Mouse (Mus musculus): Measurements from ENCODE around the gene Amhr2. TPM values are rescaled to one million over a fixed set of nuclear protein-coding genes. Genes with fewer than 3 reads are reported as not detected.

Amhr2 gene
- polyA plus RNA-seq, 1 experiment = 0.07 TPM

DNA sequence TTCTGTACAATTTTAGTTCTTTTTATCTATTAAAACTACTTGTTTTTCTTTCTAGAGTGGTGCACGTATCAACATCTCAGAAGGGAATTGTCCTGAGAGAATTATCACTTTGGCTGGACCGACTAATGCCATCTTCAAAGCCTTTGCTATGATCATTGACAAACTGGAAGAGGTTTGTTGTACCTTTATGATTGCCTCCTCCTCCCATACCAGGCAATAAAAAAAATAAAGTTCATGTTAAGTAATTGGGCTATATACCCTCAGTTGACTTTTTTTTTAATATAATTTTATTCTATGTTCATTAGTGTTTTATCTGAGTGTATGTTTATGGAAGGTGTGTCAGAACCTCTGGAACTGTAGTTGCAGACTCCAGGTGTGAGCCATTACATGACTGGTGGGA is 29.4 kb downstream of the Amhr2 start:
- H3K79me2 ChIP-seq (ENCODE audit: control insufficient read depth, insufficient read depth) = peaks cover 91% of the 10 kb centered on the region
- peaks cover 78% of the 10 kb centered on the region for H3K79me3 ChIP-seq (ENCODE audit: low read depth)
- no peaks in the 10 kb centered on the region for H3K27me3 ChIP-seq (ENCODE audit: control insufficient read depth, insufficient read depth, insufficient read length)
- no peak overlapping the region for H3K4me3 ChIP-seq (ENCODE audit: insufficient read depth, poor library complexity, severe bottlenecking)
- no peak overlapping the region for H3ac ChIP-seq (ENCODE audit: control insufficient read depth, insufficient read length, low read depth)
- H3K36me3 ChIP-seq (ENCODE audit: control insufficient read depth, insufficient read depth) = peaks cover 79% of the 10 kb centered on the region
- TF ChIP-seq USF1 (IDR thresholded peaks at IDR 0.05; ENCODE audit: low read depth) = no peak
- TF ChIP-seq CTCF (IDR thresholded peaks at IDR 0.05; ENCODE audit: control insufficient read depth, insufficient read depth, insufficient read length) = no peak
- TF ChIP-seq CEBPB (IDR thresholded peaks at IDR 0.05; ENCODE audit: low read depth) = no peak
- no peak for TF ChIP-seq MAX (IDR thresholded peaks at IDR 0.05)
- no peak for TF ChIP-seq MYOG (IDR thresholded peaks at IDR 0.05; ENCODE audit: control insufficient read depth, extremely low read depth, insufficient read length)
- TF ChIP-seq FOSL1 (IDR thresholded peaks at IDR 0.05; ENCODE audit: insufficient read depth, low read length, poor library complexity, severe bottlenecking) = no peak
- TF ChIP-seq MYOD1 (IDR thresholded peaks at IDR 0.05; ENCODE audit: control insufficient read depth, insufficient read length, low read depth) = no peak

DNA sequence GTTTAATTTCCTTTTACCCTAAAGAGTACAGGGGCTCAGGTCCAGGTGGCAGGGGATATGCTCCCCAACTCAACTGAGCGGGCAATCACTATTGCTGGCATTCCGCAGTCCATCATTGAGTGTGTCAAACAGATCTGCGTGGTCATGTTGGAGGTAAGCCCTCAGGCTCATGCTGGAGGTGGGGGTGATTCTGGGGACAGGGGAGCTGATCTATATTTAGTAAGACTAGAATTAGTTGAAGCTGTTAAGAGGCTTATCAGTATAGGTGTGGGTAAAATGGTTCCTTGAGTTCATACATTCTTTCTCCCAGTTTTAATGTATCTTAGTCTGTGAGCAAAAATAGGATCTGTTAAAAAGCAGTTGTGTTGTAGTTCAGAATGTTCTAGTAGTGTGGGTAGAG is 38.0 kb downstream of the Amhr2 start:
- peaks cover 69% of the 10 kb centered on the region for H3K79me3 ChIP-seq (ENCODE audit: low read depth)
- TF ChIP-seq MAX (IDR thresholded peaks at IDR 0.05) (no peak), USF1 (IDR thresholded peaks at IDR 0.05; ENCODE audit: low read depth) (no peak), MYOD1 (IDR thresholded peaks at IDR 0.05; ENCODE audit: control insufficient read depth, insufficient read length, low read depth) (no peak), CEBPB (IDR thresholded peaks at IDR 0.05; ENCODE audit: low read depth) (no peak), MYOG (IDR thresholded peaks at IDR 0.05; ENCODE audit: control insufficient read depth, extremely low read depth, insufficient read length) (no peak), CTCF (IDR thresholded peaks at IDR 0.05; ENCODE audit: control insufficient read depth, insufficient read depth, insufficient read length) (no peak), FOSL1 (IDR thresholded peaks at IDR 0.05; ENCODE audit: insufficient read depth, low read length, poor library complexity, severe bottlenecking) (no peak)
- no peak overlapping the region for H3K4me3 ChIP-seq (ENCODE audit: insufficient read depth, poor library complexity, severe bottlenecking)
- no peaks in the 10 kb centered on the region for H3K27me3 ChIP-seq (ENCODE audit: control insufficient read depth, insufficient read depth, insufficient read length)
- peaks cover 97% of the 10 kb centered on the region for H3K36me3 ChIP-seq (ENCODE audit: control insufficient read depth, insufficient read depth)
- no peak overlapping the region for H3ac ChIP-seq (ENCODE audit: control insufficient read depth, insufficient read length, low read depth)
- peaks cover 99% of the 10 kb centered on the region for H3K79me2 ChIP-seq (ENCODE audit: control insufficient read depth, insufficient read depth)

DNA sequence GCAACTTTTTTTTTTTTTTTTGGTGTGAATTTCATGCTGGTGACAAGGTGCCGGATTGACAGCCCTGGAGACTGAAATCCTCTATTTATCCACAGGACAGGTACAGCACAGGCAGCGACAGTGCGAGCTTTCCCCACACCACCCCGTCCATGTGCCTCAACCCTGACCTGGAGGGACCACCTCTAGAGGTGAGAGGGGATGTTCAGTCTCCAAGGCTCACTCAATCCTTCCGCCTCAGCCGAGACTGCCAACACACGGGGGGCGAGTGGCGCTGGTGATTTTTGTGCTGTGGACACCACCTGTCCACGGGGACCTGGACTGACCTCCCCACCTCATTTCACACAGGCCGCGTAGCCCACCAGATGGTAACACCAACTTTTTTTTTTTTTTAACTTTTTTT is 40.7 kb downstream of the Amhr2 start:
- H3K36me3 ChIP-seq (ENCODE audit: control insufficient read depth, insufficient read depth) = peaks cover 99% of the 10 kb centered on the region

DNA sequence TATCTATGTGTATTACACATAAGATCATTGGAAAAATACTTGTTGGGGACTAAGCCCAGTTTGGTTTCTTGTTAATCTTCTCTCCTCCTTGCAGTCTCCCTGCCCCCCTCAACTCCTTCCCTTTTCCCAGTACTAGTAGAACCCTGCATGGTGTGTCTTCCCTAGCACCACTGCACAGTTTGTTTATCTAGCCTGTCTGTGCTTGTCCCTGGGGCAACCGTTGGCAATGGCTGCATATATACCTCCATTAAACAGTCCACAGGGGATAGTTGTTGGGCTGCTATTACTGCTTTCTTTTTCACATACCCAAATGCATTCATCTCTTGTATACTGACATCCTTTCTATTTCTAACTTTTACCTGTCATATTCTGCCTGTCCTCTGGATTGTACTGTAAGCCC is 42.5 kb downstream of the Amhr2 start:
- no peak for TF ChIP-seq MYOD1 (IDR thresholded peaks at IDR 0.05; ENCODE audit: control insufficient read depth, insufficient read length, low read depth)
- TF ChIP-seq CTCF (IDR thresholded peaks at IDR 0.05; ENCODE audit: control insufficient read depth, insufficient read depth, insufficient read length) = no peak
- no peak for TF ChIP-seq MAX (IDR thresholded peaks at IDR 0.05)
- TF ChIP-seq FOSL1 (IDR thresholded peaks at IDR 0.05; ENCODE audit: insufficient read depth, low read length, poor library complexity, severe bottlenecking) = no peak
- TF ChIP-seq CEBPB (IDR thresholded peaks at IDR 0.05; ENCODE audit: low read depth) = no peak
- no peak for TF ChIP-seq USF1 (IDR thresholded peaks at IDR 0.05; ENCODE audit: low read depth)
- TF ChIP-seq MYOG (IDR thresholded peaks at IDR 0.05; ENCODE audit: control insufficient read depth, extremely low read depth, insufficient read length) = no peak
- peaks cover 100% of the 10 kb centered on the region for H3K36me3 ChIP-seq (ENCODE audit: control insufficient read depth, insufficient read depth)

More for the DNA sequence above, 40.7 kb downstream of the Amhr2 start:
- H3K79me3 ChIP-seq (ENCODE audit: low read depth) = peaks cover 67% of the 10 kb centered on the region
- peaks cover 99% of the 10 kb centered on the region for H3K79me2 ChIP-seq (ENCODE audit: control insufficient read depth, insufficient read depth)
- TF ChIP-seq MYOG (IDR thresholded peaks at IDR 0.05; ENCODE audit: control insufficient read depth, extremely low read depth, insufficient read length) = no peak
- no peak for TF ChIP-seq FOSL1 (IDR thresholded peaks at IDR 0.05; ENCODE audit: insufficient read depth, low read length, poor library complexity, severe bottlenecking)
- TF ChIP-seq USF1 (IDR thresholded peaks at IDR 0.05; ENCODE audit: low read depth) = no peak
- TF ChIP-seq MYOD1 (IDR thresholded peaks at IDR 0.05; ENCODE audit: control insufficient read depth, insufficient read length, low read depth) = no peak
- TF ChIP-seq CTCF (IDR thresholded peaks at IDR 0.05; ENCODE audit: control insufficient read depth, insufficient read depth, insufficient read length) = no peak
- TF ChIP-seq CEBPB (IDR thresholded peaks at IDR 0.05; ENCODE audit: low read depth) = no peak
- no peak for TF ChIP-seq MAX (IDR thresholded peaks at IDR 0.05)
- no peaks in the 10 kb centered on the region for H3K27me3 ChIP-seq (ENCODE audit: control insufficient read depth, insufficient read depth, insufficient read length)
- H3K4me3 ChIP-seq (ENCODE audit: insufficient read depth, poor library complexity, severe bottlenecking) = no peak overlapping the region
- H3ac ChIP-seq (ENCODE audit: control insufficient read depth, insufficient read length, low read depth) = no peak overlapping the region

GRCm38 (mm10) chr15:102498322-102498721 is 53.2 kb downstream of the Amhr2 start:
- Histone ChIP-seq H3ac (ENCODE audit: control insufficient read depth, insufficient read length, low read depth) (no peak overlapping the region), H3K79me2 (ENCODE audit: control insufficient read depth, insufficient read depth) (peaks cover 51% of the 10 kb centered on the region), H3K27me3 (ENCODE audit: control insufficient read depth, insufficient read depth, insufficient read length) (no peaks in the 10 kb centered on the region), H3K36me3 (ENCODE audit: control insufficient read depth, insufficient read depth) (peaks cover 99% of the 10 kb centered on the region), H3K79me3 (ENCODE audit: low read depth) (peaks cover 38% of the 10 kb centered on the region), H3K4me3 (ENCODE audit: insufficient read depth, poor library complexity, severe bottlenecking) (no peak overlapping the region)
- TF ChIP-seq MYOD1 (IDR thresholded peaks at IDR 0.05; ENCODE audit: control insufficient read depth, insufficient read length, low read depth) (no peak), FOSL1 (IDR thresholded peaks at IDR 0.05; ENCODE audit: insufficient read depth, low read length, poor library complexity, severe bottlenecking) (no peak), MYOG (IDR thresholded peaks at IDR 0.05; ENCODE audit: control insufficient read depth, extremely low read depth, insufficient read length) (no peak), USF1 (IDR thresholded peaks at IDR 0.05; ENCODE audit: low read depth) (no peak), MAX (IDR thresholded peaks at IDR 0.05) (no peak), CTCF (IDR thresholded peaks at IDR 0.05; ENCODE audit: control insufficient read depth, insufficient read depth, insufficient read length) (no peak), CEBPB (IDR thresholded peaks at IDR 0.05; ENCODE audit: low read depth) (no peak)

More for the DNA sequence above, 42.5 kb downstream of the Amhr2 start:
- Histone ChIP-seq H3K79me3 (ENCODE audit: low read depth) (peaks cover 63% of the 10 kb centered on the region), H3ac (ENCODE audit: control insufficient read depth, insufficient read length, low read depth) (no peak overlapping the region), H3K27me3 (ENCODE audit: control insufficient read depth, insufficient read depth, insufficient read length) (no peaks in the 10 kb centered on the region), H3K4me3 (ENCODE audit: insufficient read depth, poor library complexity, severe bottlenecking) (no peak overlapping the region), H3K79me2 (ENCODE audit: control insufficient read depth, insufficient read depth) (peaks cover 99% of the 10 kb centered on the region)
